Mouse (Mus musculus) forebrain, embryonic 11.5 days (tissue): Measurements from ENCODE around the gene Gm5478. TPM values are rescaled to one million over a fixed set of nuclear protein-coding genes. Genes with fewer than 3 reads are reported as not detected.
"Not testable (repeated sequence)": the region's sequence is repeated elsewhere in the genome, so short reads cannot be mapped to it uniquely, and the experiment has no call there.

Source experiments
- ATAC-seq: fragments of 200-750 bp; cut with Nextera tagmentation; replicated peaks from 2 replicates; pipeline ENCODE4 v1.8.0; 2017; ENCODE audit warnings: moderate TSS enrichment; ENCODE audit not compliant: low FRiP score
- DNase-seq: peaks from one replicate; pipeline ENCODE4 v3.0.0-alpha.2; 2017; ENCODE audit warnings: low spot score
- H3K27ac ChIP-seq: fragments of 300-500 bp; sonication (generic); 2 replicates; pipeline ENCODE4 v1.5.1; 2014; ENCODE audit warnings: low read depth, low read length
- H3K27me3 ChIP-seq: fragments of 300-500 bp; sonication (generic); 2 replicates; pipeline ENCODE4 v1.6.1; 2014; ENCODE audit warnings: mild to moderate bottlenecking, low read length, mixed read lengths; ENCODE audit not compliant: control insufficient read depth, insufficient read depth
- H3K36me3 ChIP-seq: fragments of 300-500 bp; sonication (generic); 2 replicates; pipeline ENCODE4 v1.6.1; 2014; ENCODE audit warnings: mild to moderate bottlenecking, low read length, moderate library complexity, mixed read lengths; ENCODE audit not compliant: control insufficient read depth, insufficient read depth
- H3K4me1 ChIP-seq: fragments of 300-500 bp; sonication (generic); replicated peaks from 2 replicates; pipeline ENCODE4 v1.6.1; 2014; ENCODE audit warnings: low read length, mixed read lengths; ENCODE audit not compliant: control insufficient read depth, insufficient read depth
- H3K4me2 ChIP-seq: fragments of 300-500 bp; sonication (generic); 2 replicates; pipeline ENCODE4 v1.6.1; 2014; ENCODE audit warnings: low read depth, mild to moderate bottlenecking, low read length, moderate library complexity, mixed read lengths; ENCODE audit not compliant: severe bottlenecking
- H3K4me3 ChIP-seq: fragments of 300-500 bp; sonication (generic); 2 replicates; pipeline ENCODE4 v1.5.1; 2014; ENCODE audit warnings: low read depth, low read length
- H3K9ac ChIP-seq: fragments of 300-500 bp; sonication (generic); 2 replicates; pipeline ENCODE4 v1.6.1; 2014; ENCODE audit warnings: low read length
- H3K9me3 ChIP-seq: fragments of 300-500 bp; sonication (generic); 2 replicates; pipeline ENCODE4 v1.6.1; 2016; ENCODE audit warnings: low read length, mixed read lengths; ENCODE audit not compliant: control insufficient read depth
- WGBS: fragments of 180-500 bp; shearing (Covaris S2); extraction: QIAGEN DNeasy Blood & Tissue Kit; methylation state at CpG from one replicate; pipeline ENCODE4 v1.1.7; 2014; 5-methylcytosine and 5-hydroxymethylcytosine counted together
- polyA plus RNA-seq: library from polyadenylated mRNA; unstranded; fragments of >200 nt; fragmentation: Nextera tagmentation; extraction: Ambion mirVana; gene quantifications from 2 replicates; pipeline ENCODE4 v1.2.1, GENCODE M21; 2014

The Gm5478 gene
- not detected in 2 replicates for polyA plus RNA-seq

- Histone ChIP-seq H3K9ac (no peak within 1 kb of the TSS), H3K27ac (no peak within 1 kb of the TSS), H3K36me3 (no peaks in the 10 kb centered on the region), H3K4me1 (no peaks in the 10 kb centered on the region), H3K27me3 (no peaks in the 10 kb centered on the region), H3K4me3 (no peak within 1 kb of the TSS), H3K9me3 (no peaks in the 10 kb centered on the region), H3K4me2 (no peak within 1 kb of the TSS)
- DNase-seq (no peak), ATAC-seq (no peak)
- WGBS: 88% methylated on average over 3 of the region's 3 CpGs
Observed at GRCm38 (mm10) chr15:101647280-101647679, at the start of gene Gm5478. Gene Gm5478, minus strand, starts transcription at chr15:101647380.

GRCm38 (mm10) chr15:101694207-101694606 is 47.0 kb upstream of the Gm5478 start, which contains the start of gene Krt6a:
Gene Krt6a, minus strand, starts transcription at chr15:101694307.
- H3K4me1 ChIP-seq: no peaks in the 10 kb centered on the region
- no peaks in the 10 kb centered on the region for H3K27me3 ChIP-seq
- no peaks in the 10 kb centered on the region for H3K36me3 ChIP-seq
- WGBS: 90% methylated on average over 5 of the region's 5 CpGs
- H3K4me3 ChIP-seq: no peak within 1 kb of the TSS
- H3K9ac ChIP-seq: no peak within 1 kb of the TSS
- DNase-seq: no peak
- H3K4me2 ChIP-seq: no peak within 1 kb of the TSS
- H3K9me3 ChIP-seq: no peaks in the 10 kb centered on the region
- no peak within 1 kb of the TSS for H3K27ac ChIP-seq
- no peak for ATAC-seq

GRCm38 (mm10) chr15:101690460-101690859 is 43.3 kb upstream of the Gm5478 start:
- not testable (repeated sequence) for H3K4me2 ChIP-seq

GRCm38 (mm10) chr15:101688161-101688560 is 41.0 kb upstream of the Gm5478 start:
- ATAC-seq (no peak), DNase-seq (no peak)
- Histone ChIP-seq H3K36me3 (no peaks in the 10 kb centered on the region), H3K27me3 (no peaks in the 10 kb centered on the region), H3K4me3 (no peak overlapping the region), H3K9ac (no peak overlapping the region), H3K4me1 (no peaks in the 10 kb centered on the region), H3K27ac (no peak overlapping the region), H3K4me2 (no peak overlapping the region), H3K9me3 (no peaks in the 10 kb centered on the region)
- WGBS: 69% methylated on average over 2 of the region's 2 CpGs

More at GRCm38 (mm10) chr15:101690460-101690859, 43.3 kb upstream of the Gm5478 start:
- H3K27me3 ChIP-seq, H3K4me1 ChIP-seq, H3K9ac ChIP-seq, H3K9me3 ChIP-seq, H3K36me3 ChIP-seq, DNase-seq, H3K27ac ChIP-seq, H3K4me3 ChIP-seq, ATAC-seq: not testable (repeated sequence)
- WGBS: 94% methylated on average over 5 of the region's 5 CpGs

- 88% methylated on average over 2 of the region's 2 CpGs for WGBS
- no peak within 1 kb of the TSS for H3K9ac ChIP-seq
- ATAC-seq (no peak), DNase-seq (no peak)
- H3K27ac ChIP-seq: no peak within 1 kb of the TSS
- H3K9me3 ChIP-seq: no peaks in the 10 kb centered on the region
- H3K27me3 ChIP-seq: no peaks in the 10 kb centered on the region
- no peak within 1 kb of the TSS for H3K4me3 ChIP-seq
- H3K4me1 ChIP-seq: no peaks in the 10 kb centered on the region
- no peak within 1 kb of the TSS for H3K4me2 ChIP-seq
- H3K36me3 ChIP-seq: no peaks in the 10 kb centered on the region
Observed at GRCm38 (mm10) chr15:101680187-101680586, 33.0 kb upstream of the Gm5478 start, which contains the start of gene Krt6b. Gene Krt6b, minus strand, starts transcription at chr15:101680287.

- no peak overlapping the region for H3K4me2 ChIP-seq
- H3K9ac ChIP-seq: no peak overlapping the region
- no peaks in the 10 kb centered on the region for H3K9me3 ChIP-seq
- no peak overlapping the region for H3K27ac ChIP-seq
- H3K4me1 ChIP-seq: no peaks in the 10 kb centered on the region
- ATAC-seq (no peak), DNase-seq (no peak)
- H3K36me3 ChIP-seq: no peaks in the 10 kb centered on the region
- H3K4me3 ChIP-seq: no peak overlapping the region
- 90% methylated on average over 1 of the region's 1 CpGs for WGBS
- H3K27me3 ChIP-seq: no peaks in the 10 kb centered on the region
Observed at GRCm38 (mm10) chr15:101675978-101676377, 28.8 kb upstream of the Gm5478 start.

- Histone ChIP-seq H3K4me2 (no peak overlapping the region), H3K27ac (no peak overlapping the region), H3K27me3 (no peaks in the 10 kb centered on the region), H3K9me3 (no peaks in the 10 kb centered on the region), H3K9ac (no peak overlapping the region), H3K36me3 (no peaks in the 10 kb centered on the region), H3K4me3 (no peak overlapping the region), H3K4me1 (no peaks in the 10 kb centered on the region)
- ATAC-seq (no peak), DNase-seq (no peak)
- WGBS: 91% methylated on average over 5 of the region's 5 CpGs
Observed at GRCm38 (mm10) chr15:101652736-101653265, 5.6 kb upstream of the Gm5478 start.

- no peaks in the 10 kb centered on the region for H3K36me3 ChIP-seq
- ATAC-seq (no peak), DNase-seq (no peak)
- WGBS: 81% methylated on average over 2 of the region's 2 CpGs
- no peak within 1 kb of the TSS for H3K27ac ChIP-seq
- no peaks in the 10 kb centered on the region for H3K4me1 ChIP-seq
- H3K27me3 ChIP-seq: no peaks in the 10 kb centered on the region
- no peak within 1 kb of the TSS for H3K4me2 ChIP-seq
- H3K4me3 ChIP-seq: no peak within 1 kb of the TSS
- no peak within 1 kb of the TSS for H3K9ac ChIP-seq
- H3K9me3 ChIP-seq: no peaks in the 10 kb centered on the region
Observed at GRCm38 (mm10) chr15:101627884-101628283, 19.3 kb downstream of the Gm5478 start, which contains the start of gene Gm5414. Gene Gm5414, minus strand, starts transcription at chr15:101628188.

GRCm38 (mm10) chr15:101599123-101599522 is 48.1 kb downstream of the Gm5478 start:
- H3K27me3 ChIP-seq: no peaks in the 10 kb centered on the region
- no peak overlapping the region for H3K27ac ChIP-seq
- no peak overlapping the region for H3K9ac ChIP-seq
- no peak overlapping the region for H3K4me2 ChIP-seq
- ATAC-seq (no peak), DNase-seq (no peak)
- 71% methylated on average over 6 of the region's 6 CpGs for WGBS
- H3K4me1 ChIP-seq: no peaks in the 10 kb centered on the region
- H3K9me3 ChIP-seq: no peaks in the 10 kb centered on the region
- no peak overlapping the region for H3K4me3 ChIP-seq
- no peaks in the 10 kb centered on the region for H3K36me3 ChIP-seq
